Mouse (Mus musculus): ENCODE data around the gene Rtn4rl1. TPM values are rescaled to one million over a fixed set of nuclear protein-coding genes. Genes with fewer than 3 reads are reported as not detected.
A peak's percentile ranks its signal among the peaks of the same experiment; 100 is the strongest.
"Not testable (repeated sequence)": the region's sequence is repeated elsewhere in the genome, so short reads cannot be mapped to it uniquely, and the experiment has no call there.

Gene Rtn4rl1
- total RNA-seq, 2 experiments from 2014 or later: 54.5 to 58.5 TPM

- DNase-seq (ENCODE audit: low spot score in 2 of 2): no peak
These were observed 76.8 kb downstream of the Rtn4rl1 start for GRCm38 (mm10) chr11:75270276-75270984.

GRCm38 (mm10) chr11:75270985-75271434, 77.4 kb downstream of the Rtn4rl1 start:
- peak; percentile 71 to 75 for DNase-seq (ENCODE audit: low spot score in 2 of 2)

GRCm38 (mm10) chr11:75273466-75273865, 79.9 kb downstream of the Rtn4rl1 start:
- DNase-seq (ENCODE audit: low spot score in 2 of 2): no peak

- no peak for DNase-seq (ENCODE audit: low spot score in 2 of 2)
These were observed 81.5 kb downstream of the Rtn4rl1 start for GRCm38 (mm10) chr11:75275035-75275434.

- DNase-seq (ENCODE audit: low spot score in 2 of 2): no peak
These were observed 84.5 kb downstream of the Rtn4rl1 start for GRCm38 (mm10) chr11:75278115-75278514.

- no peak for DNase-seq (ENCODE audit: low spot score in 2 of 2)
These were observed 85.4 kb downstream of the Rtn4rl1 start for GRCm38 (mm10) chr11:75279013-75279341.

GRCm38 (mm10) chr11:75279342-75280065, 85.9 kb downstream of the Rtn4rl1 start:
- DNase-seq (ENCODE audit: low spot score in 2 of 2): no peak

GRCm38 (mm10) chr11:75280066-75280410, 86.5 kb downstream of the Rtn4rl1 start:
- DNase-seq (ENCODE audit: low spot score in 2 of 2): no peak

GRCm38 (mm10) chr11:75280435-75281001, 86.9 kb downstream of the Rtn4rl1 start:
- DNase-seq (ENCODE audit: low spot score in 2 of 2): no peak

GRCm38 (mm10) chr11:75281380-75282256, 88.0 kb downstream of the Rtn4rl1 start:
- DNase-seq (ENCODE audit: low spot score in 2 of 2): no peak

GRCm38 (mm10) chr11:75282496-75283120, 89.0 kb downstream of the Rtn4rl1 start:
- DNase-seq (ENCODE audit: low spot score in 2 of 2): no peak

- DNase-seq (ENCODE audit: low spot score in 2 of 2): not testable (repeated sequence)
These were observed 90.2 kb downstream of the Rtn4rl1 start for GRCm38 (mm10) chr11:75283784-75284183.

- no peak for DNase-seq (ENCODE audit: low spot score in 2 of 2)
These were observed 92.4 kb downstream of the Rtn4rl1 start for GRCm38 (mm10) chr11:75285893-75286467.

GRCm38 (mm10) chr11:75286868-75287267, 93.3 kb downstream of the Rtn4rl1 start:
- no peak for DNase-seq (ENCODE audit: low spot score in 2 of 2)

GRCm38 (mm10) chr11:75287940-75288339, 94.4 kb downstream of the Rtn4rl1 start:
- no peak for DNase-seq (ENCODE audit: low spot score in 2 of 2)

- DNase-seq (ENCODE audit: low spot score in 2 of 2): no peak
These were observed 94.9 kb downstream of the Rtn4rl1 start for GRCm38 (mm10) chr11:75288517-75288916.

- DNase-seq (ENCODE audit: low spot score in 2 of 2): no peak
These were observed 95.5 kb downstream of the Rtn4rl1 start for GRCm38 (mm10) chr11:75289120-75289519.

- DNase-seq (ENCODE audit: low spot score in 2 of 2): peak; percentile 97
These were observed 97.1 kb downstream of the Rtn4rl1 start for GRCm38 (mm10) chr11:75290566-75291271.

GRCm38 (mm10) chr11:75291389-75292215, 98.0 kb downstream of the Rtn4rl1 start:
- peak in 1 of 2 experiments; percentile 65 for DNase-seq (ENCODE audit: low spot score in 2 of 2)

Measured in layer of hippocampus, postnatal 10 days (tissue).